Mouse (Mus musculus) neural tube, embryonic 12.5 days (tissue): ENCODE measurements around the gene Rabep2. TPM values are rescaled to one million over a fixed set of nuclear protein-coding genes. Genes with fewer than 3 reads are reported as not detected.

Experiments used
- ATAC-seq: fragments of 200-750 bp; cut with Nextera tagmentation; 2 replicates; pipeline ENCODE4 v1.8.0; 2017; ENCODE audit warnings: low read depth, mild to moderate bottlenecking, moderate TSS enrichment, moderate library complexity; ENCODE audit not compliant: low FRiP score
- H3K27ac ChIP-seq: fragments of 300-500 bp; sonication (generic); 2 replicates; pipeline ENCODE4 v1.5.1; 2016
- H3K27me3 ChIP-seq: fragments of 300-500 bp; sonication (generic); replicated peaks from 2 replicates; pipeline ENCODE4 v1.6.1; 2016; ENCODE audit warnings: mild to moderate bottlenecking
- H3K36me3 ChIP-seq: fragments of 300-500 bp; sonication (generic); 2 replicates; pipeline ENCODE4 v1.6.1; 2016; ENCODE audit warnings: mild to moderate bottlenecking
- H3K4me1 ChIP-seq: fragments of 300-500 bp; sonication (generic); 2 replicates; pipeline ENCODE4 v1.6.1; 2016
- H3K4me2 ChIP-seq: fragments of 300-500 bp; sonication (generic); replicated peaks from 2 replicates; pipeline ENCODE4 v1.6.1; 2016; ENCODE audit warnings: mild to moderate bottlenecking
- H3K4me3 ChIP-seq: fragments of 300-500 bp; sonication (generic); 2 replicates; pipeline ENCODE4 v1.5.1; 2016
- H3K9ac ChIP-seq: fragments of 300-500 bp; sonication (generic); 2 replicates; pipeline ENCODE4 v1.6.1; 2016; ENCODE audit warnings: mild to moderate bottlenecking
- H3K9me3 ChIP-seq: fragments of 300-500 bp; sonication (generic); 2 replicates; pipeline ENCODE4 v1.6.1; 2016; ENCODE audit warnings: mild to moderate bottlenecking
- WGBS: fragments of 180-500 bp; shearing (Covaris S2); methylation state at CpG from one replicate; pipeline ENCODE4 v1.1.7; 2016; 5-methylcytosine and 5-hydroxymethylcytosine counted together
- polyA plus RNA-seq: library from polyadenylated mRNA; unstranded; fragments of >200 nt; fragmentation: Nextera tagmentation; extraction: Ambion mirVana; gene quantifications from 2 replicates; pipeline ENCODE4 v1.2.1, GENCODE M21; 2016

Gene Rabep2
- polyA plus RNA-seq, 1 experiment from 2014 or later = 26.8 TPM

DNA sequence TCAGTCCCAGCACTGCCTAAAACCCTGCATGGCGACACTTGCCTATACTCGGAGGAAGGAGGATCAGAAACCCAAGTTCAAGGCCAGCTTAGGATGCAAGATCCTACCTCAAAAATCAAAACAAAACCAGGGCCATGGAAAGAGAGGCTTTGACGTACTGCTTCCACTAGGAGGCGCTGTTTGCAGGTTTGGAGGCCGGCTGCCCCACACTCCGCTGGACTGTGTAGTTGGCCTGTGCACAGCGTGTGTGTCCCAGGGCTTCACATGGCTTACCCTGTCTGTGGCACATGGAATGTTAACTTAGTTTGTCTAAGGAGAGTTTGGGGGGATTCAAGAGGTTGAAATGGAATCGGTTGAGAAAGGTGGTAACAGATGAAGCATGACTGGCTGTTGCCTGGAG lies 8.3 kb downstream of the Rabep2 start:
- H3K36me3 ChIP-seq = peaks cover 25% of the 10 kb centered on the region
- no peaks in the 10 kb centered on the region for H3K27me3 ChIP-seq
- ATAC-seq = no peak
- no peak overlapping the region for H3K4me2 ChIP-seq
- WGBS = 25% methylated on average over 8 of the region's 8 CpGs
- no peaks in the 10 kb centered on the region for H3K9me3 ChIP-seq
- no peak overlapping the region for H3K9ac ChIP-seq
- H3K4me1 ChIP-seq = no peaks in the 10 kb centered on the region
- no peak overlapping the region for H3K4me3 ChIP-seq
- no peak overlapping the region for H3K27ac ChIP-seq

DNA sequence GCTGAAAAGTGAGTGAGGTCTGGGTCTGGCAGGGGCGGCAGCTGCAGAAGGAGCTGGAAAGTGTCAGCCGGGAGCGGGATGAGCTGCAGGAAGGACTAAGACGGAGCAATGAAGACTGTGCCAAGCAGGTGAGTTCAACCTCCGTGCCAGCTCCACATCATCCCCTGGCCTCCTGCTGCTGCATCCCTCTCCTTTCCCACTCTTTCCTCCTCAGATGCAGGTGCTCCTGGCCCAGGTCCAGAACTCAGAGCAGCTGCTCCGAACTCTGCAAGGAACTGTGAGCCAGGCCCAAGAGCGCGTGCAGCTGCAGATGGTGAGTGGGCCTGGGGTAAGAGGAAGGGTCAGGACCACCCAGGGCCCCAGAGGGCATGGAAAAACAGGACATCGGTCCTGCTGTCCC lies 11.6 kb downstream of the Rabep2 start:
- H3K4me2 ChIP-seq = no peak overlapping the region
- peaks cover 25% of the 10 kb centered on the region for H3K36me3 ChIP-seq
- no peak overlapping the region for H3K4me3 ChIP-seq
- H3K27ac ChIP-seq = no peak overlapping the region
- no peaks in the 10 kb centered on the region for H3K4me1 ChIP-seq
- 86% methylated on average over 9 of the region's 9 CpGs for WGBS
- H3K27me3 ChIP-seq = no peaks in the 10 kb centered on the region
- no peak overlapping the region for H3K9ac ChIP-seq
- no peaks in the 10 kb centered on the region for H3K9me3 ChIP-seq
- no peak for ATAC-seq

DNA sequence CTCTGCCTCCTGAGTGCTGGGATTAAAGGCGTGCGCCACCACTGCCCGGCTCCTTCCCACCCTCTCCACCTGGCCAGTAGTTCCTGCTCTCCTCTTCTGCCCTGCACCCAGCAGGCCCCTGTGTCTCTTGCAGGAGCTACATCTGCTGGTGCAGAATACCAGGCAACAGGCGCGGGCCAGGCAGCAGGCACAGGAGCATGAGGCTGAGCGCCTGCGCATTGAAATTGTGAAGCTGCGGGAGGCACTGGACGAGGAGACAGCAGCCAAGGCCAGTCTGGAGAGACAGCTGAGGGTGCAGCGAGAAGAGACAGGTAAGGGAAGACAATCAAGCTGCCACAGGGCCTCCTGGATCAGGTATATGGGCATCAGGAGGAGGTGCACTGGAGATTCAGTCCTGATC lies 15.4 kb downstream of the Rabep2 start:
- 90% methylated on average over 10 of the region's 10 CpGs for WGBS
- Histone ChIP-seq H3K9me3 (no peaks in the 10 kb centered on the region), H3K4me1 (no peaks in the 10 kb centered on the region), H3K27me3 (no peaks in the 10 kb centered on the region), H3K4me3 (no peak overlapping the region), H3K4me2 (no peak overlapping the region), H3K27ac (no peak overlapping the region), H3K9ac (no peak overlapping the region), H3K36me3 (peaks cover 47% of the 10 kb centered on the region)
- ATAC-seq = no peak

DNA sequence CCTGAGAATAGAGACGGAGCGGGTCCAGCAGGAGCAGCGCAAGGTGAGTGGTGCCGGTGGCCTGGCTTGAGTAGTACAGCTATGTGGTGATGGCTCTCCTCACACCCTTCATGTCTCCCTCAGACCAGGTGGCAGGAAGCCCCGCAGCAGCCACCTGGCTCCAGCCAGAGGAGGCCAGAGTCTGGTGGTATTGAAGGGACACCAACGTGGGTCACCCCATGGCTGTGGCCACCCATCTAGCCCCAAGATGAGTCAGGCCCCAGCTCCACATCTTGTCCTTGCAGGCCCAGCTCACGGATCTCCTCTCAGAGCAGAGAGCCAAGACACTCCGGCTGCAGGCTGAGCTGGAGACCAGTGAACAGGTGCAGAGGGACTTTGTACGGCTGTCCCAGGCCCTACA lies 16.0 kb downstream of the Rabep2 start:
- H3K4me1 ChIP-seq = no peaks in the 10 kb centered on the region
- no peaks in the 10 kb centered on the region for H3K9me3 ChIP-seq
- H3K4me2 ChIP-seq = no peak overlapping the region
- 94% methylated on average over 9 of the region's 9 CpGs for WGBS
- no peak for ATAC-seq
- no peaks in the 10 kb centered on the region for H3K27me3 ChIP-seq
- no peak overlapping the region for H3K9ac ChIP-seq
- H3K27ac ChIP-seq = no peak overlapping the region
- H3K4me3 ChIP-seq = no peak overlapping the region
- H3K36me3 ChIP-seq = peaks cover 47% of the 10 kb centered on the region

DNA sequence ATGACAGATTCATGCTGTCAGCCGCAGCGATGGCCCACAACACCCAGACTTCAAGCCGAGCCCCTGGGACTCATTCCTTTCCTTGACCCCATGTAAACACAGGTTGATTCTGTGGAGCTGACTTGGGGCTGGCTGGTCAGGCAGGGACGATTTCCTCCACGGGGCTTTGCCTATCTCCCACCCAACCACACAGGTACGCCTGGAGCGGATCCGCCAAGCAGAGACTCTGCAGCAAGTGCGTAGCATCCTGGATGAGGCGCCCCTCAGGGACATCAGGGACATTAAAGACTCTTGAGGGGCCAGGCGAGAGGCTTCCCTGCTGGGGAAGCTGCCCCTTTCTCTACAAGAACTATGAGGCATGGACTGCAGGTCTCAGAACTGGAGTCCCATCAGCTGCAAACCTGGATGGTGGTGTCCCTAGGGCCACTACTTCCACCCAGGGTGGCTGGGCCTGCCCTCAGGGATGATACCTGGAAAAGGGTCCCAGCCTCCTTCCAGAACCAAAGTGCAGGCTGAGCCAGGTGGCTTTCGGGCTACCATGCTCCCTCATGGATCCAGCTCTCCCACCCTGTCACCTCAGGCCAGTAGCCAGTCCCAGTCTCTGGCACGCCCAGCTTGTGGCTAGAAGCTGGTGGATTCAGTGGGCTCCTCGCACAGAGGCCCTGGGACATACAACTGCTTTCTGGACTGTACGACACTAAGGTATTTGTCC lies 16.7 kb downstream of the Rabep2 start:
- no peak overlapping the region for H3K27ac ChIP-seq
- no peak overlapping the region for H3K9ac ChIP-seq
- no peak overlapping the region for H3K4me3 ChIP-seq
- no peaks in the 10 kb centered on the region for H3K27me3 ChIP-seq
- 96% methylated on average over 15 of the region's 15 CpGs for WGBS
- H3K4me2 ChIP-seq = no peak overlapping the region
- H3K36me3 ChIP-seq = peaks cover 43% of the 10 kb centered on the region
- H3K9me3 ChIP-seq = no peaks in the 10 kb centered on the region
- H3K4me1 ChIP-seq = no peaks in the 10 kb centered on the region
- no peak for ATAC-seq

DNA sequence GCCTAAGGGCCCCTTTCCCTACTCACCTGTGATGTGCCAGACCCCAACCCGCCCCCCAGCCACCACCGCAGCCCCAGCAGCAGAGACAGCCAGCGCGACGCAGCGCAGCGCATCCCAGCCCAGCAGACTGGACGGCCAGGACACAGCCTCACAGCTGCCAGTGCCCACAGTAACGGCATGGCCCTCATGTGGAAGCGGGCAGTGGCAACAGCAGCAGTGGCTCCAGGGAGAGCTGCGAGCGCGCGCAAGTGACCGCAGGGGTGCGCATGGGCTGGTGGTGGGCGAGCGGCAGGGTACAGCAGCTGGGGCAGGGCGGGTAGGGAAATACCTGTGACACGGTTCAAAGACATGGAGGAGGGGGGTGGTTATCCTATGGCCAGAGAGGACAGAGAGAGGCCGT lies 17.7 kb downstream of the Rabep2 start:
- 93% methylated on average over 21 of the region's 21 CpGs for WGBS
- peaks cover 40% of the 10 kb centered on the region for H3K36me3 ChIP-seq

DNA sequence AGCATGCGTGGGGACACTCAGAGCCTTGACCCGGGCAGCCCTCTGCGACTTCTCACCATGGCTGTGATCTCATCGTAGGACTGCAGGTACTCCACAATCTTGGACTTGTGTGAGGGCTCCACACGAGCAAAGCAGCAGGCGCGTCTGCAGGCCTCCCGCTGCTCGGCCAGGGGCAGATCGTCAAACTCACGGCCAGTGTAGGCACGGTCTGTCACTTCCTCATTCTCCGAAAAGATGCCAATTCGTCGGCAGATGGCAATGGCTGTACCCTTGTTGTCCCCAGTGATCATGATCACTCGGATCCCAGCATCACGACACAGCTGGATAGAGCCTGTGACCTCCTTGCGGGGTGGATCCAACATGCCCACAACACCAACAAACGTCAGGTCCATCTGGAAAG lies 19.9 kb downstream of the Rabep2 start:
- H3K4me2 ChIP-seq = no peak overlapping the region
- H3K27me3 ChIP-seq = no peaks in the 10 kb centered on the region
- no peak overlapping the region for H3K27ac ChIP-seq
- peaks cover 40% of the 10 kb centered on the region for H3K36me3 ChIP-seq
- no peak for ATAC-seq
- H3K4me3 ChIP-seq = no peak overlapping the region
- no peak overlapping the region for H3K9ac ChIP-seq
- H3K9me3 ChIP-seq = no peaks in the 10 kb centered on the region
- no peaks in the 10 kb centered on the region for H3K4me1 ChIP-seq
- whole genome bisulfite sequencing = 91% methylated on average over 19 of the region's 19 CpGs

More for the DNA sequence above, 17.7 kb downstream of the Rabep2 start:
- H3K4me3 ChIP-seq = no peak overlapping the region
- H3K4me2 ChIP-seq = no peak overlapping the region
- no peaks in the 10 kb centered on the region for H3K4me1 ChIP-seq
- no peak overlapping the region for H3K9ac ChIP-seq
- H3K27me3 ChIP-seq = no peaks in the 10 kb centered on the region
- no peak overlapping the region for H3K27ac ChIP-seq
- ATAC-seq = no peak
- H3K9me3 ChIP-seq = no peaks in the 10 kb centered on the region

DNA sequence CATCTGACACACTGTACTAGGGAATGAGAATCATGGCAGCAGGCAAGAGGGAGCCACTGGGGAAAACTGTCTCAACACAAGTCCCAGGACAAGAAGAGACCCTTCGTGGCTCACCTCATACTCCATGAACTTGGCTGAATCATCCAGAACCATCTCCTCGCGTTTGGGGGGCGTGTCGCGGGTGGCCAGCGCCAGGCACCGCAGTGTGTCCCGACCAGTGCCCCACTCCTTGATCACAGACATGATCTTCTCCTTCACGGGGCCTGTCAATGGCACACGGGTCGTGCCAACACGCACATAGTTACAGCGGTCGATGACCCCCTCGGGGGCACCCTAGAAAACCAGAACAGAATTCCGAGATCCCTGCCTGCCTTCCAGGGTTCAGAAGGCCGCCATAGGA lies 21.4 kb downstream of the Rabep2 start:
- Histone ChIP-seq H3K4me3 (no peak overlapping the region), H3K4me1 (no peaks in the 10 kb centered on the region), H3K4me2 (no peak overlapping the region), H3K9ac (no peak overlapping the region), H3K27me3 (no peaks in the 10 kb centered on the region), H3K36me3 (peaks cover 28% of the 10 kb centered on the region), H3K9me3 (no peaks in the 10 kb centered on the region), H3K27ac (no peak overlapping the region)
- 90% methylated on average over 18 of the region's 18 CpGs for WGBS
- no peak for ATAC-seq

DNA sequence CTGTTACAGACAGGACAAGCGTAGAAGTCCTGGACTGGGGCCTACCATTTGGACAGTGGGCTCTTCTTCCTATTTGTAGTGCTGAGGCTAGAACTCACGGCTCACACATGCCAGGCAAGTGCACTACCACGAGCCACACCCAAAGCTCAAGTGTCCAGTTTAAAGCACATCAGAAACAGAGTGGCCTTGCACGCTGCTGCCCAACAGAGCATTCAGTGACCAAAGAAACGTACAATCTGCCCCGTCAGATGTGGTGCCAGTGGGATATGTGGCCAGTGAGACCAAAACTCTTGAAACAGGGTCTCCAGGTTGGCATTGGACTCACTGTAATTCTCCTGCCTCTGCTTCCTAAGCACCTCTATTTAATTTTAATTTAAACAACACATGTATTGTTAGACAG lies 22.1 kb downstream of the Rabep2 start:
- Histone ChIP-seq H3K4me3 (no peak overlapping the region), H3K4me2 (no peak overlapping the region), H3K9me3 (no peaks in the 10 kb centered on the region), H3K27ac (no peak overlapping the region), H3K9ac (no peak overlapping the region), H3K4me1 (no peaks in the 10 kb centered on the region), H3K36me3 (peaks cover 22% of the 10 kb centered on the region), H3K27me3 (no peaks in the 10 kb centered on the region)
- no peak for ATAC-seq
- 92% methylated on average over 6 of the region's 6 CpGs for WGBS

DNA sequence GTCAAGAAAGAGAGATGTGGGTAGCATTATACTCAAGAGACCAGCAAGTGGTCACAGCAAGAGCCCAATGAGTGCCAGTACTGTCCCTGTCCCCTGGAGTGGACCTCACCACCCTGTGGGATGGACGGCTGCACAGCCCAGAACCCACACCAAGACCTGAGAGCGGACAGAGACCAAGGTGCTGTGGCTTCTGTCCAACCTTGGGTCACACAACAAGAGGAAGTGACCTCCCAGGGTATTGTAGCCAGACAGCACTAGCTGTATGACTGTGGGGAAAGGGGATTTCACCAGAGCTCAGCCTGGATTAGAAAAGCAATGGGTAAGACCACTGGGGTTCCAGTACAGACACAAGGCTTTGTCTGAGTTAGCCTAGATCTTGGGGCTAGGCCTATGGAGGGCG lies 23.7 kb downstream of the Rabep2 start:
- Histone ChIP-seq H3K4me1 (no peaks in the 10 kb centered on the region), H3K9me3 (no peaks in the 10 kb centered on the region), H3K36me3 (0 out of 2 replicates have a peak, but pooled peaks cover 6% of the 10 kb centered on the region), H3K4me3 (no peak overlapping the region), H3K27me3 (no peaks in the 10 kb centered on the region), H3K27ac (no peak overlapping the region), H3K4me2 (no peak overlapping the region), H3K9ac (no peak overlapping the region)
- 98% methylated on average over 3 of the region's 3 CpGs for WGBS
- no peak for ATAC-seq

DNA sequence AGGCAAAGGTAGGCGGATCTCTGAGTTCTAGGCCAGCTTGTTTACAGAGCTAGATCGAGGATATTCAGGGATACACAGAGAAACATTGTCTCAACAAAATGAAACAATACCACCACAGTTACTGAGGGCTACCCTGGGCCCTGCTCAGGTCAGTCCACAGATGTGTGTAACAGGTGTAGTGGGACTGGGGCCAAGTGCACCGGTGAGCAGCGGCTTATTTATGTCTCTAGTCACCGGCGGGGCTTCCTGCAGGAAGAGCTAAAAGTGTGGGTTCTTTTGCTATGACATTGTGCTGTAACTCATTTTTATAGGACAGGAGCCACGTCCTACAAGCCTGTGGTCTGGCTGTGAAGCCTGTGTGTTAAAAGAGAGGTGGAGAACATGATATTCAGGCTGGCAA lies 25.3 kb downstream of the Rabep2 start:
- ATAC-seq = no peak
- H3K36me3 ChIP-seq = no peaks in the 10 kb centered on the region
- H3K4me1 ChIP-seq = no peaks in the 10 kb centered on the region
- no peak overlapping the region for H3K27ac ChIP-seq
- no peaks in the 10 kb centered on the region for H3K27me3 ChIP-seq
- no peak overlapping the region for H3K4me2 ChIP-seq
- H3K9ac ChIP-seq = no peak overlapping the region
- 58% methylated on average over 7 of the region's 7 CpGs for WGBS
- H3K4me3 ChIP-seq = no peak overlapping the region
- H3K9me3 ChIP-seq = no peaks in the 10 kb centered on the region

DNA sequence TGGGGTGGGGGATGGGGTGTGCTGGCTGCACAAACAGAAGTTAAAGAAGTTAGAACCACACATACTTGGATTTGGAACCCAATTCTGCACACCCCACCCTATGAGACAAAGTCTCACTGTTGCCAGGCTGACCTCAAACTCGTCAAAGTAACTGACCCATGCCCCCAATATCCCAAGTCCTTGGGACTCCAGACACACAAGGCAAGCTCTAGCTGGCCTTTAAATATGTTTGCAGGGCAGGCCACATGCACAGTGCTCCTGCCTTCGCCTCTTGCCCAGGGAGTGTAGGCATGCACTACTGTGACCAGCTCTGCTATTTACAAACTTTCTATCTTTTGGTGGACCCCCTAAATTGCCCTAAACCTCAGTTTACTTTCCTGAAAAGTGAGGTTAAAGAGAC lies 26.7 kb downstream of the Rabep2 start:
- Histone ChIP-seq H3K9ac (no peak overlapping the region), H3K36me3 (no peaks in the 10 kb centered on the region), H3K4me2 (no peak overlapping the region), H3K4me1 (no peaks in the 10 kb centered on the region), H3K4me3 (no peak overlapping the region), H3K27me3 (no peaks in the 10 kb centered on the region), H3K27ac (no peak overlapping the region), H3K9me3 (no peaks in the 10 kb centered on the region)
- ATAC-seq = no peak
- 77% methylated on average over 2 of the region's 2 CpGs for WGBS
